Mouse (Mus musculus): Measurements from ENCODE around the gene Calu.
"Not testable (repeated sequence)": the region's sequence is repeated elsewhere in the genome, so short reads cannot be mapped to it uniquely, and the experiment has no call there.

The Calu gene

GRCm38 (mm10) chr6:29347665-29348370 lies at the start of gene Calu:
Gene Calu (plus strand): TSS chr6:29348069.
- DNase-seq = peak; percentile 99

GRCm38 (mm10) chr6:29299112-29299511 lies 48.8 kb upstream of the Calu start:
- no peak for DNase-seq

- no peak for DNase-seq
Observed at GRCm38 (mm10) chr6:29303251-29303650, 44.6 kb upstream of the Calu start.

GRCm38 (mm10) chr6:29303726-29304125 lies 44.1 kb upstream of the Calu start:
- no peak for DNase-seq

- DNase-seq = no peak
Observed at GRCm38 (mm10) chr6:29305462-29305861, 42.4 kb upstream of the Calu start.

GRCm38 (mm10) chr6:29308846-29309605 lies 38.8 kb upstream of the Calu start:
- DNase-seq = no peak

- DNase-seq = no peak
Observed at GRCm38 (mm10) chr6:29313690-29314202, 34.1 kb upstream of the Calu start.

GRCm38 (mm10) chr6:29317286-29317685 lies 30.6 kb upstream of the Calu start:
- no peak for DNase-seq

GRCm38 (mm10) chr6:29317941-29318340 lies 29.9 kb upstream of the Calu start:
- DNase-seq = no peak

GRCm38 (mm10) chr6:29318879-29319278 lies 29.0 kb upstream of the Calu start, which contains the start of gene Fam71f1:
Gene Fam71f1 (plus strand): TSS chr6:29319140.
- no peak for DNase-seq

- DNase-seq = no peak
Observed at GRCm38 (mm10) chr6:29321586-29321985, 26.3 kb upstream of the Calu start.

GRCm38 (mm10) chr6:29322147-29322546 lies 25.7 kb upstream of the Calu start:
- no peak for DNase-seq

GRCm38 (mm10) chr6:29322735-29323134 lies 25.1 kb upstream of the Calu start:
- DNase-seq = no peak

GRCm38 (mm10) chr6:29326961-29327360 lies 20.9 kb upstream of the Calu start:
- no peak for DNase-seq

GRCm38 (mm10) chr6:29329514-29329913 lies 18.4 kb upstream of the Calu start:
- DNase-seq = no peak

- not testable (repeated sequence) for DNase-seq
Observed at GRCm38 (mm10) chr6:29346512-29346911, 1.4 kb upstream of the Calu start.

- DNase-seq = no peak
Observed at GRCm38 (mm10) chr6:29347189-29347588, 680 bp upstream of the Calu start.

GRCm38 (mm10) chr6:29348371-29348724 lies 479 bp downstream of the Calu start:
- DNase-seq = no peak

- DNase-seq = no peak
Observed at GRCm38 (mm10) chr6:29351613-29352012, 3.7 kb downstream of the Calu start.

- no peak for DNase-seq
Observed at GRCm38 (mm10) chr6:29352816-29353215, 4.9 kb downstream of the Calu start.

- no peak for DNase-seq
Observed at GRCm38 (mm10) chr6:29359386-29359785, 11.5 kb downstream of the Calu start.

GRCm38 (mm10) chr6:29360211-29360610 lies 12.3 kb downstream of the Calu start:
- no peak for DNase-seq

GRCm38 (mm10) chr6:29362246-29363128 lies 14.6 kb downstream of the Calu start:
- DNase-seq = no peak
